Mouse (Mus musculus) hematopoietic stem cell, adult 5-6 weeks (primary cell): ENCODE results near the gene Atl2. TPM values are rescaled to one million over a fixed set of nuclear protein-coding genes. Genes with fewer than 3 reads are reported as not detected.
A peak's percentile ranks its signal among the peaks of the same experiment; 100 is the strongest.

ENCODE experiments used
- ATAC-seq, 2 experiments: fragments of 125-278 bp in 1 of 2; replicated peaks in 1 of 2; 2 replicates each; pipeline ENCODE4 v1.8.0; 2016 to 2017; ENCODE audit warnings: inconsistent platforms in 2 of 2, mild to moderate bottlenecking in 2 of 2, moderate number of reproducible peaks in 2 of 2, low read depth in 1 of 2, moderate TSS enrichment in 1 of 2; ENCODE audit not compliant: low FRiP score in 2 of 2, poor library complexity in 2 of 2, severe bottlenecking in 2 of 2, insufficient read depth in 1 of 2, low TSS enrichment in 1 of 2
- total RNA-seq: library from RNA; stranded (forward); fragments of 172-1452, 232-1000 nt; gene quantifications from 2 replicates; pipeline ENCODE4 v1.2.3, GENCODE M21; 2017

Atl2 gene
- total RNA-seq, 1 experiment from 2014 or later = 46.4 TPM

GRCm38 (mm10) chr17:79906791-79907494, 11.0 kb upstream of the Atl2 start:
- no peak for ATAC-seq

- no peak for ATAC-seq
These were observed 8.7 kb upstream of the Atl2 start for GRCm38 (mm10) chr17:79904593-79904992.

DNA sequence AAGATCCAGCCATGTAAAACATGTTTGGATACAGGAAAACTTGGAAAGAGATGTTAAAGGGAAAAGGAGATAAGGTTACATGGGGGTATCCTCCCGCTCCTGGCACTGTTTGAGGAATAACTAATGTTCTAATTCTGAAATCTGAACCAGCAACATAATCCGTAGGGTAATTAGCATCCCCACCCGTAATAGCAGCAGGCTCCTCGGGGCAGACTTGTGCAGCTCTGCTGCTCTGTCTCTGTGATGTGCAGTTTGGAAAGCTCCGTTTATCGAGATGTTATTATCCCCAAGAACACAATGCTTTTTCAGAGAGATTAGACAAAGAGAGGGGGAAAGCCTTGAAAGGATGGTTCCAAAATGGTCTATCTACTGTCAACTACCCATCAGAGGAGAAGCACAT, 5.3 kb upstream of the Atl2 start:
- ATAC-seq = no peak

DNA sequence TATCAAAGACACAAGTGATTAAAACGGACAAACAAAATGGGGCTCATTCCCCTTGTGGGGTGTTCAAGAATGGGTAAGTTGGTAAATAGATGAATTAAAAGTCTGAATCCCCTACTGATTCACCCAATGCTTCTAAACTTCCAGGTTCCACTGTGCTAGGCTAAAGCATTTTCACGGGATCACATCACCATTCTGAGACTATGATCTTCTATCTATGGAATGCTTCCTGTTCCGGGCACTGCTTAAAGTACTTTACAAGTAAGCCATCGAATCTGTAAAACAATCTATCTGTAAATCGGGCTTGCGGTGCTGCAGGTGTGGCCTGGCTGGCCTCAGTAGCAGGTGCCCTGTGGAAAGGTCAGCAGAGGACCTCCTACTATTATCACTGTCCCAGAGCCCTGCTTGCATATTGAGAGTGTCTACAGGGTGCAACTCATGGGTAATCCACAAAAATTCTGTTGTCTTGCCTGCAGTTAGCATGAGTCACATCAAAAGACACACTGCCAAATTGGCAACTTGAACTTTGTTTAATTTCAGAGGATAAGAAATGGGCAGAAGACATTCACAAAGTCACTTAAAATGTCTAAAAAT, 2.3 kb upstream of the Atl2 start:
- no peak for ATAC-seq

GRCm38 (mm10) chr17:79897666-79898065, 1.7 kb upstream of the Atl2 start:
- no peak for ATAC-seq

DNA sequence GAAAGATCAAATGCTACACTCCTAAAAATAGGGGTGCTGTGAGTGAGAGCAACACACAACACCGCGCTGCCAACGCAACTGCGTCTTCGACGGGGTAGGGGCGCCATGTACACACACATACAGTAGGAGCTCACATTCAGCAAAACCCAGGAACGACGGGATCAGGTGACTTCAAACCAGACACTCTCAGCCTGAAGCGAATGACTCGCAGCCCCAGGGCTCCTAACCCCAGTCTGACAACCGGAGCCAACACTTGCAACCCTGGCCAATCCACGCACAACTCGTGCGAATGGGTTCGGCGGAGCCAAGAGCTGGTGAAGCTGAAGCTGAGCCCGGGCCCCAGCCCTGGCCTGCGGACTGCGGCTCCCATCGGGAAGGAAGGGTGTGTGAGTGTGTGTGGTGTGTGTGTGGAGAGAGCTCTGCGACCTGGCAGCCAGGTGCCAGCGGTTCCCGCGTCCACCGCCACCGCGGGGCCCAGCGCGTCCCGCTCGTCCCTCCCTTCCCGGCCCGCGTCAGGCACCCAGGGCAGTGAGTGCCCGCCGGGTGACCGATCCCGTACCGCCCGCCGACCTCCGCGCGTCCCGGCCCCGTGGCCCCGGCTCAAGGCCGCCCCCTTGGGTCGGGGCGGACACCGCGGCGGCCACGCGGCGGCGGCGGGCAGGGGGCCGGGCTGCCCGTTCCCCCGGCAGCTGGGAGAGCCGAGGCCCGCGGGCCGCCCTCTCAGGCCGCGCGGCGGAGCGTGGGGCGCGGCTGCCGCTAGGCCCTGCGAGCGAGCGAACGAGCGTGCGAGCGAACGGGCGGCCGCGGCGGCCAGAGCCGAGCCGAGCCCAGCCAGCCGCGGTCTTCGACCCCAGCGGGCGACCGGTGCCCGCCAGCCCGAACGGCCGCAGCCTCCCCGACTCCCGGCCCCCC, 696 bp downstream of the Atl2 start:
- ATAC-seq = peak; percentile 35 to 48

- no peak for ATAC-seq
These were observed 1.9 kb downstream of the Atl2 start for GRCm38 (mm10) chr17:79894054-79894453.

- no peak for ATAC-seq
These were observed 4.0 kb downstream of the Atl2 start for GRCm38 (mm10) chr17:79891944-79892343.

DNA sequence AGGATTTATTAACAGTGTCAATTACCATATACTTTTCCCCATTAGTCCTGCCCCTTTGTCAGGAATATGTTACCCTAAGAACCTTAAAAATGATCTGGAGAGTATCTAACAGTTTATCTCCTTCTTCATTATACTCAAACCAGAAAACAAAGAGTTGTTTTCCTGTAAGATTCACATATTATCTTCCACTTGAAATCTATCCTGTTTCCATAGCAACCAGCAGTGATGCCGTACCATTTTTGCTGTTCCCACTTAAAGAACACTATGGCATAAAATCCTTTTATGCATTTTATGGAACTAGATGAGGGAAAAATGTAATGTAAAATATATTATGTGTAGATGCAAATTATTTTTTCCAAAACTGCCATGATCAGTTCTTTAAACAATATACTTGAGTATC, 8.0 kb downstream of the Atl2 start:
- ATAC-seq = no peak

GRCm38 (mm10) chr17:79883198-79883597, 12.7 kb downstream of the Atl2 start:
- no peak for ATAC-seq

- ATAC-seq = no peak
These were observed 30.9 kb downstream of the Atl2 start for GRCm38 (mm10) chr17:79865027-79865426.

DNA sequence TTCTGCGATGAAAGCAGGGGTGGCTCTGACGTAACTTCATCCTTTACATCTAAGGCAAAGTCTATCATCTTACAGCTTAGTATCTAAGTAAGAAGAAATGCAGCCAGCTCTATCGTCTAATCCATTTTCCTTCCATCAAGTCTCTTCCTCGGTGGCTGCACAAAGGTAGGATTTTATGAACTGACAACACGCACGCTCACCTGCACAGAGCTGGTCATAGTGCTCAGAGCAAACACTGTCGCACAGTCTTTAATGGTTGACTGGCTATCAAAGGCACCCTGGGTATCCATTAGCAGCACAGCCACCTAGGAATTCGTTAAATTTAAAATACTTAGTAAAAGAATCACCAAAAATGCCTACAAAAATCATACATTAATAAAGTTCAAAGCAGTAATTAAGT, 31.4 kb downstream of the Atl2 start:
- no peak for ATAC-seq

DNA sequence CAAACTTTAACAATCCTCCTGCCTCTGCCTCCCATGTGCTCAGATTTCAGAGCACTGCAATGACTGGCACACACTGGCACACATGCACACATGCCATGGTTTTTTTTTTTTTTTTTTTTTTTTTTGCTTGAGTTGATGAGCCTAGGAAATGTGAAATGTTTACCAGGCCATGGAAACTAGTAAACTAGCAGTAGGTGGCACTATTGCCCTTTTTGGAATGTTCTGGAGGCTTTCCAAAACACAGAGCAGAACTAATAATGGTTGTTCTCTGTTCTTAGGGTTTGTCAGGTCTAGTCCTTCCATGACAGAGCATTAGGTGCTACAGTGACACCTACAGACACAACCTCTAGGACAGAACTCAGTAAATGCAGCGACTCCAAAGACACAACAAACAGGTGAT, 33.9 kb downstream of the Atl2 start:
- ATAC-seq = no peak

GRCm38 (mm10) chr17:79855533-79855932, 40.4 kb downstream of the Atl2 start:
- no peak for ATAC-seq

- ATAC-seq = no peak
These were observed 47.5 kb downstream of the Atl2 start for GRCm38 (mm10) chr17:79848385-79848784.

DNA sequence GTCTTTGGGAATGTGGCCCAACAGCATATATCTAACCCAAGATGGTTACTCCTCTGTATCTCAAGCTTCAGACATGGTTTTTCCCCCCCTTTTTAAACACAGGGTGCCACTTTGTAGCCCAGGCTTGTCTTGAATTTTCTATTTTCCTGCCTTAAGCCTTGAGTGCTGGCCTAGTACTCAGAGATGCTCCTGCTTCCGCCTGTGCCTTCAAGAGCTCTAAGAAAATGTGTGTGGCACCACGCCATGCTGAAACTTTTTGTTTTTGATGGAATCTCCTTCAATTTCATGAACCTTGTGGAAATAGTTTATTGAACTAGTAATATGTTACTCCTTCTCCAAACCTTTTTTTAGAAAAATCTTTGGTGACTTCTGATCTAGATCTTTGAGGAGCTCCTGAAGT, 49.7 kb downstream of the Atl2 start:
- ATAC-seq = no peak

DNA sequence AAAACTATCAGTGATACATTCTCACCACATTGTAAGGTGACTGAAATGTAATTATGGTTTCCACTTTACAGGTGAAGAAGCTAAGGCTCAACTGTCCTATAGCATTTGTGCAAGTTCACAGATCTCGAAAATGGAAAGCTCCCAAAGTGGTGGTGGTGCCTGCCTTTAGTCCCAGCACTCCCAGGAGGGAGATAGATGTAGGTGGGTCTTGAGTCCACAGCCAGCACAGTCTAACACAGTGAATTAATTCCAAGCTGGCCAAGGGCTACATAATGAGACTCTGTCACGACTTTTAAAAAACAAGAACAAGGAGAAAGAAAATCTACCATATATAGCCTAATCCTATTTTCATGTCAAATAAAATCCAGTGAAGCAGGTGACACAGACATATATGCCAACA, 50.2 kb downstream of the Atl2 start:
- no peak for ATAC-seq
